Mouse (Mus musculus) myocyte (in vitro differentiated cells): ENCODE results near the gene Ugt1a6b. TPM values are rescaled to one million over a fixed set of nuclear protein-coding genes. Genes with fewer than 3 reads are reported as not detected.

Experiments
- H3K27me3 ChIP-seq: one replicate; pipeline ENCODE4 v1.6.1; 2011; ENCODE audit not compliant: control insufficient read depth, insufficient read depth, insufficient read length
- H3K36me3 ChIP-seq: one replicate; pipeline ENCODE4 v1.6.1; 2011; ENCODE audit not compliant: control insufficient read depth, insufficient read depth
- H3K4me2 ChIP-seq: one replicate; pipeline ENCODE4 v1.6.1; 2011; ENCODE audit warnings: low read depth, control low read depth
- H3K4me3 ChIP-seq: one replicate; pipeline ENCODE4 v1.5.1; 2011; ENCODE audit warnings: mild to moderate bottlenecking, control low read depth, moderate library complexity
- H3K79me2 ChIP-seq: one replicate; pipeline ENCODE4 v1.6.1; 2011; ENCODE audit not compliant: control insufficient read depth, insufficient read depth
- H3ac ChIP-seq: one replicate; pipeline ENCODE4 v1.6.1; 2011; ENCODE audit not compliant: control insufficient read depth, insufficient read length
- CEBPB ChIP-seq: IDR thresholded peaks from 2 replicates; pipeline ENCODE4 v1.6.1; 2011; ENCODE audit warnings: mild to moderate bottlenecking, moderate library complexity; ENCODE audit not compliant: poor library complexity, insufficient read depth, severe bottlenecking
- E2F4 ChIP-seq: IDR thresholded peaks from one replicate; pipeline ENCODE4 v1.6.1; 2011; ENCODE audit warnings: mild to moderate bottlenecking, control low read depth, moderate library complexity; ENCODE audit not compliant: insufficient read depth
- MAX ChIP-seq: IDR thresholded peaks from one replicate; pipeline ENCODE4 v1.6.1; 2011; ENCODE audit warnings: low read depth, mild to moderate bottlenecking, control low read depth
- MYOD1 ChIP-seq, 3 experiments: IDR thresholded peaks; one replicate each; pipeline ENCODE4 v1.6.1; 2011; ENCODE audit warnings: control low read depth in 2 of 3, low read depth in 2 of 3, mild to moderate bottlenecking in 2 of 3, moderate library complexity in 1 of 3; ENCODE audit not compliant: insufficient read length in 2 of 3, control insufficient read depth in 1 of 3
- MYOG ChIP-seq, 3 experiments: IDR thresholded peaks; one replicate each; pipeline ENCODE4 v1.6.1; 2011; ENCODE audit warnings: control low read depth in 2 of 3, low read depth in 2 of 3, mild to moderate bottlenecking in 2 of 3; ENCODE audit not compliant: insufficient read length in 2 of 3, control insufficient read depth in 1 of 3, insufficient read depth in 1 of 3
- POLR2A ChIP-seq: IDR thresholded peaks from one replicate; pipeline ENCODE4 v1.6.1; 2011; ENCODE audit warnings: low read depth, mild to moderate bottlenecking, control low read depth, moderate library complexity; ENCODE audit not compliant: insufficient read length
- POLR2AphosphoS2 ChIP-seq: IDR thresholded peaks from one replicate; pipeline ENCODE4 v1.6.1; 2011; ENCODE audit warnings: low read depth, control low read depth; ENCODE audit not compliant: insufficient read length
- REST ChIP-seq: IDR thresholded peaks from one replicate; pipeline ENCODE4 v1.6.1; 2011; ENCODE audit warnings: mild to moderate bottlenecking, control low read depth, moderate library complexity; ENCODE audit not compliant: insufficient read depth, insufficient read length
- SRF ChIP-seq: IDR thresholded peaks from one replicate; pipeline ENCODE4 v1.6.1; 2011; ENCODE audit warnings: low read depth; ENCODE audit not compliant: control insufficient read depth, insufficient read length
- TCF12 ChIP-seq: IDR thresholded peaks from one replicate; pipeline ENCODE4 v1.6.1; 2011; ENCODE audit warnings: mild to moderate bottlenecking, control low read depth; ENCODE audit not compliant: poor library complexity, insufficient read depth, severe bottlenecking
- TCF3 ChIP-seq: IDR thresholded peaks from one replicate; pipeline ENCODE4 v1.6.1; 2011; ENCODE audit warnings: low read depth, control low read depth; ENCODE audit not compliant: insufficient read length
- USF1 ChIP-seq: IDR thresholded peaks from one replicate; pipeline ENCODE4 v1.6.1; 2011; ENCODE audit warnings: low read depth, mild to moderate bottlenecking, control low read depth, moderate library complexity
- polyA plus RNA-seq: library from polyadenylated mRNA; unstranded; fragments of >200 nt; fragmentation: generic; extraction: Trizol; gene quantifications from one replicate; pipeline ENCODE4 v1.2.1, GENCODE M21; 2012; ENCODE audit warnings: missing spikeins

The Ugt1a6b gene
- polyA plus RNA-seq, 1 experiment, result 0.04 TPM

DNA sequence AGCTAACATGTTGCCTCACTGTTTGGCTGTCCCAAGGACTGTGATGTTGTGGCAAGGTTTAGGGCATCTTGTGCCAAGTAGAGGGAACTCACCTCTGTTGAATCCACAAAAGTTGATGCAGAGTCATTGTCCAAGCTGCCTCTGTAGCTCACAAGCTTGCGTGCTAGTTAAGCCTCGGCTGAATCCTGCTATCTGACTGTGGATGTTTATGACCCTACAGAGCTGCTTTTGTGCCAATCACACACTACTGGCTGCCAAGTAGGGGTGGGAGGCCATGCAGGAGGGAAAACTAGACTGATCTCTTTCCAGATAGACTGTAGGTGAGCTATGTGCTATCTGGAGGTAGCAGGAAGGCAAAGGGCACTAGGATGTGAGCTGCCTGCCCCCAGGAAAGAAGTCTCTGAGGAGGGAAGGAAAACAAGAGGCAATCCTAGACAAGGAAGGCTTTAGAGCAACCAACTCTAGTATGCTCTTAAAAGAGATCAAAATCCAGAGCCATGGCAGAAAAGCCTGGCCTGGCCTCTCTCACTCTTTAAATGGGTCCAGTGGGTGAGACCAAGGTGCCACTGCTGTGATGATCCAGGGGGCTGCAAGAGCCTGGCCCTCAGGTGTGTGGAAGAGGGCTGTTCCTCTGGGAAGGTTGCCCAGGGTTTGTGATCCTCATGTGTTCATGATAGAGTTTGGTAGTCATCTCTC lies 110.9 kb downstream of the Ugt1a6b start:
- H3K79me2 ChIP-seq, result no peaks in the 10 kb centered on the region
- no peaks in the 10 kb centered on the region for H3K27me3 ChIP-seq
- H3K4me2 ChIP-seq, result no peak overlapping the region
- no peak overlapping the region for H3ac ChIP-seq
- H3K36me3 ChIP-seq, result no peaks in the 10 kb centered on the region
- no peak overlapping the region for H3K4me3 ChIP-seq
- TF ChIP-seq E2F4 (no peak), REST (no peak), USF1 (no peak), TCF12 (no peak), MYOG (IDR thresholded peaks at IDR 0.05; ENCODE audit: control insufficient read depth in 1 of 3, insufficient read depth in 1 of 3, insufficient read length in 2 of 3, low read depth in 2 of 3) (no peak)

DNA sequence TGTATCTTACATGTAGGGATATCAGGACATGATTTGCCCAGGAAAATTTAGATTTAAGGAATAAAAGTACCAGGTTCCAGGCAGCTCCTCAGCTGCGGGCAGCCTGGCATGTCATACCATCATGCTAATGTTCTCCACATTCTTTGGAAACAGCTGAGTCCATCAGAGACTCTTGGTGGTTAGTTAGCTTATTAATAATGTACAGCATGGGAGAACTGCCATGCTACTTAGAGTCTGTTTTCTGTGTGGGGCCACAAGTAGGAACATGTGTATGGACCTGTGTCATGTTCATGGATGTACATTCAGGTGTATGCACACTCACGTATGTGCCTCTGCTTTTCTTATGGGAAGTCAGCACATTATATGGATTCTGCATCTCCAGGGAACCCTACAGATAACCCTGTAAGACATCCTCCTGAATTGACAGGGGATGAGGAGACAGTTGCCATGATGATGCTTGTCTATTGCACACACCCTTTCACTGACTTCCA lies 111.5 kb downstream of the Ugt1a6b start:
- no peak overlapping the region for H3ac ChIP-seq
- no peaks in the 10 kb centered on the region for H3K36me3 ChIP-seq
- no peak overlapping the region for H3K4me2 ChIP-seq
- TF ChIP-seq TCF12 (no peak), MYOG (IDR thresholded peaks at IDR 0.05; ENCODE audit: control insufficient read depth in 1 of 3, insufficient read depth in 1 of 3, insufficient read length in 2 of 3, low read depth in 2 of 3) (no peak), POLR2AphosphoS2 (no peak), MAX (no peak), REST (no peak), USF1 (no peak), E2F4 (no peak), SRF (no peak), TCF3 (no peak), MYOD1 (IDR thresholded peaks at IDR 0.05; ENCODE audit: control insufficient read depth in 1 of 3, insufficient read length in 2 of 3, low read depth in 2 of 3) (no peak), CEBPB (no peak)
- H3K27me3 ChIP-seq, result no peaks in the 10 kb centered on the region
- H3K4me3 ChIP-seq, result no peak overlapping the region
- no peaks in the 10 kb centered on the region for H3K79me2 ChIP-seq

DNA sequence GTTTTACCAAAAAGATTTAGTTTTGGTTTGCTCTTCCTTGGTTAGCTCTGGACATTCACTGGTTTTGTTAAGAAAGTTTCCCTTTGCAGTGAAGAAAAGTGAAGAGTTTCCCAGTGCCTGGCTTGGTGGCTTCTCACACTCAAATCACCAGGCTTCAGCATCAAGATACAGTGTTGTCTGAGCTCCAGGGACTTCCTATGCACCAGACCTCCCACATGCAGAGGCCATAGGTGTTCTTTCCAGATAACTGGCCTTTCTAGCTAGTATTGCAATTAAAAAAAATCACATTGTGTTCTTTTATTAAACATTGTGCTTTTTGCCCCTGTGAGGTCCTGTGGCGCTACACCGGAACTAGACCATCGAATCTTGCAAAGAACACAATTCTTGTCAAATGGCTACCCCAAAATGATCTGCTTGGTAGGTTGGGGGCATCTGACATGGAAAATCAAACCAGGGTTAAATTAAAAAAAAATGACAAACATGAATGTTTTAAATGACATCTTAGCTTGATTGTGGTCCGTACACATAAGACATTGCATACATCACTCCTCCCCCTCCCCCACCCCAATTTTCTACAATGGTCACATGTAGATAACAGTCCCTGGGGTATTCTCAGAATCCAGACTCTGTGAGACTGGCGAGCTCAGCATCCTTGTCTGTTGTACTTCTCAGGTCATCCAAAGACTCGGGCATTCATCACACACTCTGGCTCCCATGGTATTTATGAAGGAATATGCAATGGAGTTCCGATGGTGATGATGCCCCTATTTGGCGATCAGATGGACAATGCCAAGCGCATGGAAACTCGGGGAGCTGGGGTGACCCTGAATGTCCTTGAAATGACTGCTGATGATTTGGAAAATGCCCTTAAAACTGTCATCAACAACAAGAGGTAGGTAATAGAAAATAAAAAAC lies 112.7 kb downstream of the Ugt1a6b start:
- no peak overlapping the region for H3K4me3 ChIP-seq
- no peak overlapping the region for H3ac ChIP-seq
- no peaks in the 10 kb centered on the region for H3K79me2 ChIP-seq
- no peak overlapping the region for H3K4me2 ChIP-seq
- H3K27me3 ChIP-seq, result no peaks in the 10 kb centered on the region
- TF ChIP-seq MYOG (IDR thresholded peaks at IDR 0.05; ENCODE audit: control insufficient read depth in 1 of 3, insufficient read depth in 1 of 3, insufficient read length in 2 of 3, low read depth in 2 of 3), result no peak
- TF ChIP-seq E2F4, result no peak
- no peak for TF ChIP-seq CEBPB
- TF ChIP-seq MYOD1 (IDR thresholded peaks at IDR 0.05; ENCODE audit: control insufficient read depth in 1 of 3, insufficient read length in 2 of 3, low read depth in 2 of 3), result no peak
- no peak for TF ChIP-seq REST
- no peak for TF ChIP-seq SRF
- no peak for TF ChIP-seq POLR2AphosphoS2
- no peak for TF ChIP-seq TCF12
- no peak for TF ChIP-seq POLR2A
- TF ChIP-seq TCF3, result no peak
- no peaks in the 10 kb centered on the region for H3K36me3 ChIP-seq

DNA sequence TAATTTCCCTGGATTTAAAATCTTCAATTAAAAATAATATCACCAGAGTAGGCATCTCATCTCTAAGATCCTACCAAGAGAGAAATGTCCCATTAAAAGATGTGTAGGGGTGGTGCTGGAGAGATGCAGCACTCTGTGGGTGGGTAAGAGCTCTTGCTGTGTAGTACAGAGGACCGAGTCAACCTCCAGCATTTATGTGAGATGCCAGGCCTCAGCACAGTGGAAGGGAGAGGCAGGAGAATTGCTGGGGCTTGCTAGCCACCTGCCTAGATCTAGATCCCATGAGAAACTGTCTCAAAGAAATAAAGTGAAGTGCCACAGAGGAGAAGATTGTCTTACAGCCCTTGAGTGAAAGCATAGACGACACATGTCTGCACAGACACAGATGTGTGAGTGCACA lies 113.5 kb downstream of the Ugt1a6b start:
- H3K79me2 ChIP-seq, result no peaks in the 10 kb centered on the region
- H3ac ChIP-seq, result no peak overlapping the region
- H3K36me3 ChIP-seq, result no peaks in the 10 kb centered on the region
- no peak overlapping the region for H3K4me2 ChIP-seq
- TF ChIP-seq POLR2A, result no peak
- TF ChIP-seq MYOD1 (IDR thresholded peaks at IDR 0.05; ENCODE audit: control insufficient read depth in 1 of 3, insufficient read length in 2 of 3, low read depth in 2 of 3), result no peak
- TF ChIP-seq REST, result no peak
- no peaks in the 10 kb centered on the region for H3K27me3 ChIP-seq
- H3K4me3 ChIP-seq, result no peak overlapping the region

DNA sequence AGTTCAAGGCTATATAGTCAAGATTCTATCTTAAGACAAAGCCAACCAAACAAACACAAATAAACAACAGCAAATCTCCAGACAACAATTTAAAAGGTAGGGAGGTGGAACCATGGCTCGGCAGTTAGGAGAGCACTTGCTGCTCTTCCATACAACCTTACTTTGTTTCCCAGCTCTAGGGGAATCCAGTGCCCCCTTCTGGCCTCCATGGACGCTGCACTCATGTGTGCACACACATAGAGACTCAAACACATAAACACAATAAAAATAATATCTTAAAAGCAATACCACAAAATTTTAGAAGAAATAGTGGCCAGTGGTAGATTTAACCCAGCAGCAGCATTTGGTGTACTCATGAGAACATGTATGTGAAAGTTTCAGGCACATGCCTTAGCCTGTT lies 114.1 kb downstream of the Ugt1a6b start:
- Histone ChIP-seq H3K79me2 (no peaks in the 10 kb centered on the region), H3K4me2 (no peak overlapping the region), H3K36me3 (no peaks in the 10 kb centered on the region), H3ac (no peak overlapping the region), H3K4me3 (no peak overlapping the region), H3K27me3 (no peaks in the 10 kb centered on the region)
- TF ChIP-seq REST (no peak), USF1 (no peak), POLR2AphosphoS2 (no peak), CEBPB (no peak), E2F4 (no peak), MYOG (IDR thresholded peaks at IDR 0.05; ENCODE audit: control insufficient read depth in 1 of 3, insufficient read depth in 1 of 3, insufficient read length in 2 of 3, low read depth in 2 of 3) (no peak), TCF3 (no peak), POLR2A (no peak), MYOD1 (IDR thresholded peaks at IDR 0.05; ENCODE audit: control insufficient read depth in 1 of 3, insufficient read length in 2 of 3, low read depth in 2 of 3) (no peak), SRF (no peak), TCF12 (no peak), MAX (no peak)
